Mouse (Mus musculus) lung, adult 2 months (tissue): ENCODE results near the gene Afdn.

Experiments used
- CTCF ChIP-seq: fragments of 200-500 bp; IDR thresholded peaks from 2 replicates; pipeline ENCODE4 v1.5.1; 2011; ENCODE audit warnings: mild to moderate bottlenecking, low read length, control low read depth; ENCODE audit not compliant: insufficient read depth
- POLR2A ChIP-seq: fragments of 200-500 bp; IDR thresholded peaks from 2 replicates; pipeline ENCODE4 v1.6.1; 2011; ENCODE audit warnings: low read depth, mild to moderate bottlenecking, control low read depth, low read length, borderline replicate concordance; ENCODE audit errors: extremely low read depth

- TF ChIP-seq POLR2A = no peak
- TF ChIP-seq CTCF = no peak
Observed at GRCm38 (mm10) chr17:13759156-13759852, 1.0 kb upstream of the Afdn start.
